Mouse (Mus musculus): ENCODE results near the gene Gas7. TPM values are rescaled to one million over a fixed set of nuclear protein-coding genes. Genes with fewer than 3 reads are reported as not detected.

Gene Gas7
- polyA plus RNA-seq, 1 experiment from 2014 or later = 2.7 TPM

DNA sequence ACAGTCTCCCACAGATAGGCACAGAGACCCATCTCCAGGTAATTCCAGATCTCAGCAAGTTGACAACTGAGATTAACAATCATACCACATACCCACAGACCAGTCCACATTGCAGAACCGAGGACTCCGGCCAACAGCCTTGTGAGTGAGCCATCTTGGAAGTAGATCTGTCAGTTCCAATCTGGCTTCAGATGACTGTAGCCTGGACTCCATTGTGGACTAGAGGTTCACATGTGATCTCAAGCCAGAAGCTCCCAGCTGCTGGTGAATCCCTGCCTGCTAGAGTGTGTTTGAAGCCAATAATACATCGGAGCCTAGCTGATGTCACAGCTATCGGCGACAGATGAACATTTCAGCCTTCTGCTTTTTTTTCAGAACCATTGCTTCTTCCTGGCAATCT, 16.5 kb upstream of the Gas7 start:
- no peaks in the 10 kb centered on the region for H3K4me1 ChIP-seq (ENCODE audit: control insufficient read depth, insufficient read depth, low read length)
- no peak overlapping the region for H3K9ac ChIP-seq (ENCODE audit: low read length)
- DNase-seq (ENCODE audit: low spot score) (no peak), ATAC-seq (ENCODE audit: insufficient number of reproducible peaks, low FRiP score, low TSS enrichment, low read depth) (no peak)
- H3K9me3 ChIP-seq (ENCODE audit: control insufficient read depth, low read length) = no peaks in the 10 kb centered on the region
- H3K27me3 ChIP-seq (ENCODE audit: control insufficient read depth, insufficient read depth, low read length) = no peaks in the 10 kb centered on the region
- H3K4me3 ChIP-seq (ENCODE audit: low read depth, low read length) = no peak overlapping the region
- WGBS = 91% methylated on average over 5 of the region's 5 CpGs
- no peak overlapping the region for H3K4me2 ChIP-seq (ENCODE audit: low read depth, severe bottlenecking)
- no peaks in the 10 kb centered on the region for H3K36me3 ChIP-seq (ENCODE audit: control insufficient read depth, insufficient read depth, low read length)
- H3K27ac ChIP-seq (replicated peaks; ENCODE audit: low read depth, low read length) = no peak overlapping the region

GRCm38 (mm10) chr11:67445058-67445825, 10.0 kb upstream of the Gas7 start:
- H3K9ac ChIP-seq (ENCODE audit: low read length) = no peak overlapping the region
- ATAC-seq (ENCODE audit: insufficient number of reproducible peaks, low FRiP score, low TSS enrichment, low read depth) = no peak
- no peaks in the 10 kb centered on the region for H3K9me3 ChIP-seq (ENCODE audit: control insufficient read depth, low read length)
- no peaks in the 10 kb centered on the region for H3K36me3 ChIP-seq (ENCODE audit: control insufficient read depth, insufficient read depth, low read length)
- no peak overlapping the region for H3K27ac ChIP-seq (replicated peaks; ENCODE audit: low read depth, low read length)
- 76% methylated on average over 14 of the region's 14 CpGs for WGBS
- H3K4me3 ChIP-seq (ENCODE audit: low read depth, low read length) = no peak overlapping the region
- DNase-seq (ENCODE audit: low spot score) = no peak
- H3K4me1 ChIP-seq (ENCODE audit: control insufficient read depth, insufficient read depth, low read length) = no peaks in the 10 kb centered on the region
- no peak overlapping the region for H3K4me2 ChIP-seq (ENCODE audit: low read depth, severe bottlenecking)
- no peaks in the 10 kb centered on the region for H3K27me3 ChIP-seq (ENCODE audit: control insufficient read depth, insufficient read depth, low read length)

DNA sequence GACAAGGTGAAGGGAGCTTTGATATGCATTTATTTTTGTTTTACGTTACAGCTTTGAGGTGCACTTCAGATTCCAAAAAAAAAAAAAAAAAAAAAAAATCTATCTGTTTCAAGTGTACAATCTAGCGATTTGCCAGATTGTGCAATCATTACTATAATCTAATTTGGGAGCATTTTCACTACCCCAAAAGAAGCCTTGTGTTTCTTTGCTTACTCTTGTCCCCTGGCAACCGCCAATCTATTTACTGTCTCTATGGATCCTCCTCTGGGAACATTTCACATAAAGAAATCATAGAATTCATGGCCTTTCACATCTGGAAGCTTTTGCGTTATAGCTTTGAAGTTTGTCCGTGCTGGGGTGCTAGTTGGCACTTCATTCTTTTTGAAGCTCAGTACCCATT, 3.7 kb upstream of the Gas7 start:
- H3K27ac ChIP-seq (replicated peaks; ENCODE audit: low read depth, low read length) = no peak overlapping the region
- H3K9me3 ChIP-seq (ENCODE audit: control insufficient read depth, low read length) = no peaks in the 10 kb centered on the region
- ATAC-seq (ENCODE audit: insufficient number of reproducible peaks, low FRiP score, low TSS enrichment, low read depth) = no peak
- H3K4me2 ChIP-seq (ENCODE audit: low read depth, severe bottlenecking) = no peak overlapping the region
- no peaks in the 10 kb centered on the region for H3K4me1 ChIP-seq (ENCODE audit: control insufficient read depth, insufficient read depth, low read length)
- H3K36me3 ChIP-seq (ENCODE audit: control insufficient read depth, insufficient read depth, low read length) = no peaks in the 10 kb centered on the region
- no peak for DNase-seq (ENCODE audit: low spot score)
- 86% methylated on average over 5 of the region's 5 CpGs for WGBS
- H3K27me3 ChIP-seq (ENCODE audit: control insufficient read depth, insufficient read depth, low read length) = peaks cover 8% of the 10 kb centered on the region
- H3K9ac ChIP-seq (ENCODE audit: low read length) = no peak overlapping the region
- H3K4me3 ChIP-seq (ENCODE audit: low read depth, low read length) = no peak overlapping the region

- peak overlapping the region; percentile 61 for H3K4me3 ChIP-seq (ENCODE audit: low read depth, low read length)
- H3K4me2 ChIP-seq (ENCODE audit: low read depth, severe bottlenecking) = peak overlapping the region; percentile 97
- H3K27ac ChIP-seq (replicated peaks; ENCODE audit: low read depth, low read length) = no peak overlapping the region
- DNase-seq (ENCODE audit: low spot score) (peak; percentile 61), ATAC-seq (ENCODE audit: insufficient number of reproducible peaks, low FRiP score, low TSS enrichment, low read depth) (peak; percentile 67; the same call in 1 of the 2 replicates)
- H3K9me3 ChIP-seq (ENCODE audit: control insufficient read depth, low read length) = no peaks in the 10 kb centered on the region
- H3K36me3 ChIP-seq (ENCODE audit: control insufficient read depth, insufficient read depth, low read length) = no peaks in the 10 kb centered on the region
- H3K27me3 ChIP-seq (ENCODE audit: control insufficient read depth, insufficient read depth, low read length) = peaks cover 11% of the 10 kb centered on the region
- under 1% methylated on average over 42 of the region's 42 CpGs for WGBS
- no peaks in the 10 kb centered on the region for H3K4me1 ChIP-seq (ENCODE audit: control insufficient read depth, insufficient read depth, low read length)
- H3K9ac ChIP-seq (ENCODE audit: low read length) = peak overlapping the region; percentile 66
Observed at GRCm38 (mm10) chr11:67455527-67455981, 317 bp downstream of the Gas7 start.

- no peaks in the 10 kb centered on the region for H3K4me1 ChIP-seq (ENCODE audit: control insufficient read depth, insufficient read depth, low read length)
- H3K36me3 ChIP-seq (ENCODE audit: control insufficient read depth, insufficient read depth, low read length) = no peaks in the 10 kb centered on the region
- DNase-seq (ENCODE audit: low spot score) = no peak
- no peak overlapping the region for H3K27ac ChIP-seq (replicated peaks; ENCODE audit: low read depth, low read length)
- H3K4me2 ChIP-seq (ENCODE audit: low read depth, severe bottlenecking) = peak overlapping the region; percentile 97
- 0 out of 2 replicates have a peak overlapping the region, but pooled peaks have one; percentile 66 for H3K9ac ChIP-seq (ENCODE audit: low read length)
- peak; percentile 18; the same call in 1 of the 2 replicates for ATAC-seq (ENCODE audit: insufficient number of reproducible peaks, low FRiP score, low TSS enrichment, low read depth)
- H3K9me3 ChIP-seq (ENCODE audit: control insufficient read depth, low read length) = no peaks in the 10 kb centered on the region
- peak overlapping the region; percentile 61 for H3K4me3 ChIP-seq (ENCODE audit: low read depth, low read length)
- WGBS = 13% methylated on average over 7 of the region's 7 CpGs
- H3K27me3 ChIP-seq (ENCODE audit: control insufficient read depth, insufficient read depth, low read length) = peaks cover 11% of the 10 kb centered on the region
Observed at GRCm38 (mm10) chr11:67456029-67456428, 792 bp downstream of the Gas7 start.

DNA sequence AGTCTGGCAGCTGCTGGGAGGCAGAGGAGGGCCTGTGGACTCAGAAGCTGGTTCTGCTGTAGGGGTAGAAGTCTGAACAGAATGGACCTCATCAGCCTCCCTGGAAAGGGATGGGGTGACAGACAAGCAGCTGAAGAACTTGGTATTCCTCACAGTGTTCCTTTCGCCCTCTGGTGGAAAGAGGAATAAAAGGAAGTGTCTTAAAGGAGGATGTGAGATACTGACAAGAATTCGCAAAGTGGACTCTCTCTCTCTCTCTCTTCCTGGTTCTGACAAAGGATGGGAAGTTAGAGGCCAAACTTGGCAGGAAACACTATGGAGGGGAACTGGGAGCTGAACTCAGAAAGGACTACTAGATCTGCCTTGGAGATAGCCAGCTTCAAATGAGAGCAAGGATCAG, 2.9 kb downstream of the Gas7 start:
- WGBS = 48% methylated on average over 2 of the region's 2 CpGs
- ATAC-seq (ENCODE audit: insufficient number of reproducible peaks, low FRiP score, low TSS enrichment, low read depth) (no peak), DNase-seq (ENCODE audit: low spot score) (no peak)
- Histone ChIP-seq H3K36me3 (ENCODE audit: control insufficient read depth, insufficient read depth, low read length) (no peaks in the 10 kb centered on the region), H3K4me3 (ENCODE audit: low read depth, low read length) (no peak overlapping the region), H3K9ac (ENCODE audit: low read length) (no peak overlapping the region), H3K9me3 (ENCODE audit: control insufficient read depth, low read length) (no peaks in the 10 kb centered on the region), H3K27me3 (ENCODE audit: control insufficient read depth, insufficient read depth, low read length) (peaks cover 11% of the 10 kb centered on the region), H3K27ac (replicated peaks; ENCODE audit: low read depth, low read length) (no peak overlapping the region), H3K4me2 (ENCODE audit: low read depth, severe bottlenecking) (no peak overlapping the region), H3K4me1 (ENCODE audit: control insufficient read depth, insufficient read depth, low read length) (peaks cover 7% of the 10 kb centered on the region; the same call in 1 of the 2 replicates)

DNA sequence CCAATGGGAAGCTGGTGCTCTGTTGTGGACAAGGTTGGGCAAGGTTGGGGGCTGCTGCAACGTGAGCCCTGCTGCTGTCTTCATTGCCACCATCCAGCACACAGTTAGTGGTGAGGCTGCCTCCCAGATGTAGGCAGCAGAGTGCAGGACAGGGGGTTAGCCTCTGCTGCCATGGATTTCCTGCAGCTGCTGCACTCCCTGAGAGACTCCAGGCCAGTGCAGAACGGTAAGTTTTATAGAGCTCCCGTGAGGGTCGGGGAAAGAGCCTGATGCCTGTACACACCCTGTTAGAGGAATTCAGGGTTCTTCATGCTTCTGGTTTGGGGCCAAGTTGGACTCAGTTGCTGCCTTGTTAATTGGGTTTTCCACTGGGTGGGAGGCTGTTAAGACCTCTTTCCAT, 11.9 kb downstream of the Gas7 start:
- Histone ChIP-seq H3K4me3 (ENCODE audit: low read depth, low read length) (no peak overlapping the region), H3K27ac (replicated peaks; ENCODE audit: low read depth, low read length) (no peak overlapping the region), H3K27me3 (ENCODE audit: control insufficient read depth, insufficient read depth, low read length) (no peaks in the 10 kb centered on the region), H3K36me3 (ENCODE audit: control insufficient read depth, insufficient read depth, low read length) (no peaks in the 10 kb centered on the region), H3K4me2 (ENCODE audit: low read depth, severe bottlenecking) (no peak overlapping the region), H3K4me1 (ENCODE audit: control insufficient read depth, insufficient read depth, low read length) (peaks cover 3% of the 10 kb centered on the region; the same call in 1 of the 2 replicates), H3K9me3 (ENCODE audit: control insufficient read depth, low read length) (no peaks in the 10 kb centered on the region), H3K9ac (ENCODE audit: low read length) (no peak overlapping the region)
- peak; percentile 26 for DNase-seq (ENCODE audit: low spot score)
- WGBS = 31% methylated on average over 4 of the region's 4 CpGs
- ATAC-seq (ENCODE audit: insufficient number of reproducible peaks, low FRiP score, low TSS enrichment, low read depth) = no peak

DNA sequence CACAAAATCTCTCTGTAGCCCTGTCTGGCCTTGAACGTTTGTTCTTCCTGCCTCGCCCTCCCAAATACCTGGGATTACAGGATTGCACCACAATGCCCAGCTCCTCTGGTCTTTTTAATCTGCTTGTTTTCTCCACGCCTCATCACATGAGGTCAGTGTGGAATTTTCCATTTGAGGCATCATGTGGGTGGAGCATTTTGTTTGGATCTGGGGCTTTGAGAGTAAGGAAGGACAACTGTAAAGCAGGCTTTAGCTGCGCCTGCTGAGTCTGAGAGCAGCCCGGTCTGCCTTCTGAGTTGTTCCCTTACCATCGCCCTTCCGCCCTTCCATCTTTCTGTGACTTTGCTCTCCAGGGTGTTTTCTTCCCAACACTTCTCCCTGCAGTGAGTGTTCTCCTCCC, 13.6 kb downstream of the Gas7 start:
- H3K4me3 ChIP-seq (ENCODE audit: low read depth, low read length) = no peak overlapping the region
- DNase-seq (ENCODE audit: low spot score) = no peak
- H3K4me2 ChIP-seq (ENCODE audit: low read depth, severe bottlenecking) = no peak overlapping the region
- 85% methylated on average over 7 of the region's 7 CpGs for WGBS
- no peak for ATAC-seq (ENCODE audit: insufficient number of reproducible peaks, low FRiP score, low TSS enrichment, low read depth)
- H3K9me3 ChIP-seq (ENCODE audit: control insufficient read depth, low read length) = no peaks in the 10 kb centered on the region
- no peaks in the 10 kb centered on the region for H3K27me3 ChIP-seq (ENCODE audit: control insufficient read depth, insufficient read depth, low read length)
- no peak overlapping the region for H3K9ac ChIP-seq (ENCODE audit: low read length)
- no peaks in the 10 kb centered on the region for H3K36me3 ChIP-seq (ENCODE audit: control insufficient read depth, insufficient read depth, low read length)
- H3K27ac ChIP-seq (replicated peaks; ENCODE audit: low read depth, low read length) = no peak overlapping the region
- H3K4me1 ChIP-seq (ENCODE audit: control insufficient read depth, insufficient read depth, low read length) = peaks cover 3% of the 10 kb centered on the region; the same call in 1 of the 2 replicates
